Mouse (Mus musculus): ENCODE measurements at regions not wholly inside any gene's neighbourhood (a gene's known extent, or its start where the extent isn't known, plus 50 kb on each side); places are given as distances from the start of the nearest gene placed in this dataset.

- TF ChIP-seq CTCF (IDR thresholded peaks at IDR 0.05; ENCODE audit: borderline replicate concordance, insufficient read depth, low read depth, low read length) (no peak), POLR2A (IDR thresholded peaks at IDR 0.05; ENCODE audit: borderline replicate concordance, insufficient read depth, low read length) (no peak)
These were observed 107.5 kb upstream of the Cdh5 start for GRCm38 (mm10) chr8:103993897-103994296.
